Mouse (Mus musculus): ENCODE data around the gene Pdxdc1.

DNA sequence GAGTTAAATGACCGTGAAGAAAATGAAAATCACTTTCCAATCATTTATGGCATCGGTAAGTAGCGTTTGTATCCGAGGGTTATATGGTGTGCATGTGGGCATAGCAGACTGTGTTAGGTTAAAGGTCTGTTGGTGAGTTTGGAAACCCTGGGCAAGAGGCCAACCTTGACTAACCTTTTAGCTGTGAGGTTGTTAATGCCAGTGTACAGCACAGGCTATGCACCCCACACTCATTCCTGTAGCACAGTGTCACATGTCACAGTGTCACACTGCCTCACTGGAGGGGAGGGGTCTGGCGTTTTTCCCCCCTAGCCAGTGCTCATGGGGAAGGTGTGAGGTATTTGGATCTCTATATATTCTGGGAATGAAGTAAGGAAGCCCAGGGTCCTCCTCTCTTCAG is 71.3 kb downstream of the Pdxdc1 start:
- no peak for TF ChIP-seq CTCF (IDR thresholded peaks at IDR 0.05; ENCODE audit: low read depth, low read length)
- TF ChIP-seq GATA1 (IDR thresholded peaks at IDR 0.05; ENCODE audit: borderline replicate concordance, low read length): no peak
- no peak for TF ChIP-seq TAL1 (conservative IDR thresholded peaks at IDR 0.05; ENCODE audit: low read depth, low read length)
- no peak for TF ChIP-seq GATA2 (IDR thresholded peaks at IDR 0.05; ENCODE audit: borderline replicate concordance, low read depth, low read length)

All from G1E (cell line).